Mouse (Mus musculus) limb, embryonic 11.5 days (tissue): Measurements from ENCODE around the gene Asb8. TPM values are rescaled to one million over a fixed set of nuclear protein-coding genes. Genes with fewer than 3 reads are reported as not detected.
A peak's percentile ranks its signal among the peaks of the same experiment; 100 is the strongest.

Experiments
- ATAC-seq: fragments of 200-750 bp; cut with Nextera tagmentation; 2 replicates; pipeline ENCODE4 v1.8.0; 2017; ENCODE audit warnings: low read depth; ENCODE audit not compliant: insufficient number of reproducible peaks, low FRiP score, low TSS enrichment
- DNase-seq: peaks from one replicate; pipeline ENCODE4 v3.0.0-alpha.2; 2015; ENCODE audit warnings: low spot score
- H3K27ac ChIP-seq: fragments of 300-500 bp; sonication (generic); replicated peaks from 2 replicates; pipeline ENCODE4 v1.5.1; 2014; ENCODE audit warnings: low read depth, mild to moderate bottlenecking, low read length
- H3K27me3 ChIP-seq: fragments of 300-500 bp; sonication (generic); 2 replicates; pipeline ENCODE4 v1.6.1; 2014; ENCODE audit warnings: mild to moderate bottlenecking, low read length, mixed read lengths; ENCODE audit not compliant: control insufficient read depth, insufficient read depth
- H3K36me3 ChIP-seq: fragments of 300-500 bp; sonication (generic); 2 replicates; pipeline ENCODE4 v1.6.1; 2014; ENCODE audit warnings: mild to moderate bottlenecking, low read length, moderate library complexity, mixed read lengths; ENCODE audit not compliant: control insufficient read depth, insufficient read depth
- H3K4me1 ChIP-seq: fragments of 300-500 bp; sonication (generic); 2 replicates; pipeline ENCODE4 v1.6.1; 2014; ENCODE audit warnings: low read length, mixed read lengths; ENCODE audit not compliant: control insufficient read depth, insufficient read depth
- H3K4me2 ChIP-seq: fragments of 300-500 bp; sonication (generic); 2 replicates; pipeline ENCODE4 v1.6.1; 2014; ENCODE audit warnings: low read depth, mild to moderate bottlenecking, moderate library complexity; ENCODE audit not compliant: severe bottlenecking
- H3K4me3 ChIP-seq: fragments of 300-500 bp; sonication (generic); 2 replicates; pipeline ENCODE4 v1.5.1; 2014; ENCODE audit warnings: low read depth, low read length
- H3K9ac ChIP-seq: fragments of 300-500 bp; sonication (generic); 2 replicates; pipeline ENCODE4 v1.6.1; 2014; ENCODE audit warnings: mild to moderate bottlenecking, low read length
- H3K9me3 ChIP-seq: fragments of 300-500 bp; sonication (generic); 2 replicates; pipeline ENCODE4 v1.6.1; 2016; ENCODE audit warnings: low read length; ENCODE audit not compliant: control insufficient read depth
- WGBS: fragments of 180-500 bp; shearing (Covaris S2); extraction: QIAGEN DNeasy Blood & Tissue Kit; methylation state at CpG from one replicate; pipeline ENCODE4 v1.1.7; 2014; 5-methylcytosine and 5-hydroxymethylcytosine counted together
- polyA plus RNA-seq: library from polyadenylated mRNA; unstranded; fragments of >200 nt; fragmentation: Nextera tagmentation; extraction: Ambion mirVana; gene quantifications from 2 replicates; pipeline ENCODE4 v1.2.1, GENCODE M21; 2014

The Asb8 gene
- polyA plus RNA-seq, 1 experiment from 2014 or later: 47.2 TPM

DNA sequence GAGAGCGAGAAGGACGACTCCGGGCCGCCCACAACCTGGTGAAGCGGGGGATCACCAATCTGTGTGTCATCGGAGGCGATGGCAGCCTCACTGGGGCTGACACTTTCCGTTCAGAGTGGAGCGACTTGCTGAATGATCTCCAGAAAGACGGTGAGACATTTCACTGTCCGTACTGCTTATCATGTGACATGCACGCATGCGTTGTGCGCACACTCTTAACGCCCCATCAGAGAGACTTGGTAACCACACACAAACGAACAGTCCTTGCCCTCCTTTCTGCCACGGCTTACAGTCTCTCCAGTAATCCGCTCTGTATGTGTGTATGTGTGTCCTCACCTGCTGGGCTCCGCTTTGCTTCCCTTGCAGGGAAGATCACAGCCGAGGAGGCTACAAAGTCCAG, 44.6 kb downstream of the Asb8 start:
- Histone ChIP-seq H3K4me3 (no peak overlapping the region), H3K36me3 (peaks cover 8% of the 10 kb centered on the region), H3K9me3 (no peaks in the 10 kb centered on the region), H3K27ac (no peak overlapping the region), H3K4me2 (no peak overlapping the region), H3K4me1 (no peaks in the 10 kb centered on the region), H3K27me3 (no peaks in the 10 kb centered on the region), H3K9ac (no peak overlapping the region)
- DNase-seq: no peak
- no peak for ATAC-seq
- 92% methylated on average over 20 of the region's 20 CpGs for WGBS

DNA sequence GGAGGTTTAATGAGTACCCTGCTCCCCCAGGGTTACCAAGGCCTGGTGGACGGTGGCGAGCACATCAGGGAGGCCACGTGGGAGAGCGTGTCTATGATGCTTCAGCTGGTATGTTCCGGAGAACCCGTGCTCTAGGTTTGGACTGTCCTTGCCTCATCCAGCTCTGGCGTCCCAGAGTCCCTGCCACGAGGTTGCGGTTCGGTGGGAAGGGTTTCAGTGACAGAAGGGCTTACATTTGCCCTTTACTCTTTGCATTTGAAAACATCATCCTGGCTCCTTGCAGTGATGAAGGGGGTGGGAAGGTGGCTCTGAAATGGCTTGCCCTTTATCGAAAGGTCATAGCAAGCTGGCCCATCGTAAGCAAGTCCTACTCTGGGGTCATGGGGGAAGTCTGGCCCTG, 46.1 kb downstream of the Asb8 start:
- H3K9ac ChIP-seq: no peak overlapping the region
- H3K4me1 ChIP-seq: no peaks in the 10 kb centered on the region
- H3K4me2 ChIP-seq: no peak overlapping the region
- peaks cover 7% of the 10 kb centered on the region for H3K36me3 ChIP-seq
- DNase-seq: no peak
- 89% methylated on average over 12 of the region's 12 CpGs for WGBS
- H3K27me3 ChIP-seq: no peaks in the 10 kb centered on the region
- H3K9me3 ChIP-seq: no peaks in the 10 kb centered on the region
- no peak overlapping the region for H3K4me3 ChIP-seq
- no peak for ATAC-seq
- H3K27ac ChIP-seq: no peak overlapping the region

DNA sequence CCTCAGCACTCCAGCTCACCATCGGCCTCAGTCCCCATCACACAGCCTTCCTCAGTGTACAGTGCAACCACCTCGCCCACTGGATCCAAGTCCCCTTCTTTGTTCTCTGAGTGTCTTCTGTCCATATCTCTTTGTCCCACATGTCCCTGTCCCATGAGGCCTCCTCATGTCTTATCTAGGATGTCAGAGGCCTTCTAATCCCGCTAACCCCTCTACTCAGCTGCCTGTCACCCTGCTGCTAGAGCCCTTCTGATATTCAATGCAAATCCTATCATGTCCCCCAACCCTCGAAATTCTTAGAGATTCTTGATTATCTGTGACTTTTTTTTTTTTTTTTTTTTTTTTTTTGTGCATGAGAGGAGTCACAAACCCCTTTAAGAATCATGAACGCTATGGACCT, 49.1 kb downstream of the Asb8 start:
- H3K4me3 ChIP-seq: no peak overlapping the region
- DNase-seq (no peak), ATAC-seq (no peak)
- H3K27me3 ChIP-seq: no peaks in the 10 kb centered on the region
- peaks cover 4% of the 10 kb centered on the region; the same call in 1 of the 2 replicates for H3K36me3 ChIP-seq
- H3K27ac ChIP-seq: no peak overlapping the region
- no peaks in the 10 kb centered on the region for H3K9me3 ChIP-seq
- 90% methylated on average over 5 of the region's 5 CpGs for WGBS
- H3K9ac ChIP-seq: no peak overlapping the region
- H3K4me2 ChIP-seq: no peak overlapping the region
- H3K4me1 ChIP-seq: no peaks in the 10 kb centered on the region

DNA sequence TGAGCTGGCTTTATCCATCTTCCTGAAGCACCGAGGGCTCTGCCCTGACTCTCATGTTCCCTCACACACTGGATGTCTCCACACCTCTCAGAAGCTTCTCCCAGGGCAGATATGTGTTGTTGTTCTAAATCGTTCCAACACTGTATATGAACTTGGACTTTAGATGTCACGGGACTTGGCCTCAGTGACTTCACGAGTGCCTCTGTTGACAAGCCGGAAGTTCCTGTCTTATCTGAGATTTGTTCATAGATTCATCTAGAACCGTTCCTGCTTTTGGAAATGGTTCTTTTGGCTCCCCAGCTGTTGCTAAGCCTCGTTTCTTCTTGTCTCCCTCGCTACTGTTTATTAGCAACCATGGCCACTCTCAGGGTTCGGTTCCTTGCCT, 49.7 kb downstream of the Asb8 start:
- no peak for DNase-seq
- Histone ChIP-seq H3K27me3 (no peaks in the 10 kb centered on the region), H3K27ac (no peak overlapping the region), H3K9ac (no peak overlapping the region), H3K4me1 (no peaks in the 10 kb centered on the region), H3K36me3 (peaks cover 4% of the 10 kb centered on the region; the same call in 1 of the 2 replicates), H3K4me2 (no peak overlapping the region), H3K9me3 (no peaks in the 10 kb centered on the region), H3K4me3 (no peak overlapping the region)
- 92% methylated on average over 9 of the region's 9 CpGs for WGBS
- no peak for ATAC-seq

DNA sequence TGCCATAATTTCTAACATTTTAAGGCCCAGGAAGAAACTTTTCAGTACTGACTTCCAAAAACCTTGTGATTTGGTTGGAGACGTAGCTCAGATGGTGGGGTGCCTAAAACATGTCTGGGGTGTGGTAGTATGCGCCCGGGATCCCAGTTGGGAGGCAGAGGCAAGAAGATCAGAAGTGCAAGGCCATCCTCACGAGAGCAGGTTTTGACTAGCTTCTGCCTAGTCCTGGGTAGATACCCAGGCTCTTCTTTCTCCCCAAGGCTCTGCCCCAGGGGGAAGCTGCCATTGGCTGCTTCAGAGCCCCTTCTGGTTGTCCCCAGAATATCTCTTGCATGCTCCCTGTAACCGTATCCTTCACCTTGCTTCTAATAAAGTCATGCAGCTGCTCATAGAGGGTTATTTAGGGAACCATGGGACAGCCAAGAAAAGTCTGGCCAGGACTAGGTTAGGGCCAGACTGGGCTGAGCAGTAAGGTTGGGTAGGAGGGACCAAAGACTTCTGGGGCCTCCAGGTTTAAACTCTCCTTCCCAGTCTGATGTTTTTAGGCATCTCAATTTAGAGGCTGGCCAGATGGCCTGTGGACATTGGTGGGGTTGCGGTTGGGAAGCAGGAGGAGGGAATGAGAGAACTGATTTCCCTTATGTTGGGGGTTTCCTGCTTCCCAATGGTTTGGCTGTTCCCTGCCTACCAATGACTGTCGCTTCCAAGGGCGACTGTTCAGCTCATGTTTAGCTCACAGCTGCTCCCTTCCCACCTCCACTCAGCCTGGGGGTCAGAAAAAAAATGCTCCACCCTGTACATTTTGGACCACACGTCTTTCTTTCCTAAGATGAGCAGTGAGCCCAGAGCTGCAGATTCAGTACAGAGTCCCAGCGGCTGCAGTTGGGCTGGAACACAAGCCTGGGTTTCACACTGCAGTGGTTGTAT, 50.3 kb downstream of the Asb8 start:
- Histone ChIP-seq H3K4me1 (no peaks in the 10 kb centered on the region), H3K9me3 (no peaks in the 10 kb centered on the region), H3K27me3 (no peaks in the 10 kb centered on the region), H3K27ac (no peak overlapping the region), H3K9ac (no peak overlapping the region; the same call in 1 of the 2 replicates), H3K4me2 (no peak overlapping the region), H3K4me3 (no peak overlapping the region), H3K36me3 (peaks cover 4% of the 10 kb centered on the region; the same call in 1 of the 2 replicates)
- no peak for ATAC-seq
- DNase-seq: no peak
- 86% methylated on average over 10 of the region's 10 CpGs for WGBS

DNA sequence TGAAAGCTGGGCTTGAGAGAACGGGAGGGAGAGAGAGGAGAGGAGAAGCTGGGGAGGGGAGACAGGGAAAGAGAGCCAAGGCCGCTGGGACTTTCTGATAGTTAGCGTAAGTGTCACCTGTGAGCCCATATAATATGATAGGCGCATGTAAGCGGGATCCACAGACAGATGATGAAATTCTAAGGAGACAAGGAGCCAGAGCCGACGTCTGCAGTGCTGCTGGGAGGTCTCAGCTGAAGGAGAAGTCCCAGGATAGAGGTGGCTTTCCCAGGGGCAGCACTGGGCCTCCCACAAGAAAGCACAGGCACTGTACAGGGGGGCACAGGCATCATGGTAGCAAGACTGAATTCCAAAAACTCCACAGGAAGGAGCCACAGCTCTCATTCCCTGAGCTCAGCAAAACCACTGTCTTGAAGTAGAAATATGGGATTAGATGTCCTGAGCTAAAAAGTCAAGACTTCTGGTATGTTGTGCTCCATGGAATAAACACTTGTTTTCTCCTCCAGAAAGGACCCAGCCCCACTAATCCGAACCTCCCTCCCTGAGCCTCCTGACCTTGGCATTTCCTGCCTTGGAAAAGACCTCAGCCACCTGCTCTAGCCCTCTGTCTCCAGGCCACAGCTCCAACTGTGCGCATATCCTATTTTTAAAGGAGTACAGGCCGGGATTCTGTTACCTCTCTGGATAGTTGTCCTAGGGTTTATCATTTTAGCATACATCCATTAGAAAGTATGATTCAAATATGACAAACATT, 51.1 kb downstream of the Asb8 start:
- WGBS: 83% methylated on average over 10 of the region's 10 CpGs
- Histone ChIP-seq H3K4me2 (no peak overlapping the region), H3K27ac (no peak overlapping the region), H3K9me3 (no peaks in the 10 kb centered on the region), H3K27me3 (no peaks in the 10 kb centered on the region), H3K4me1 (no peaks in the 10 kb centered on the region), H3K4me3 (no peak overlapping the region), H3K36me3 (peaks cover 4% of the 10 kb centered on the region; the same call in 1 of the 2 replicates), H3K9ac (no peak overlapping the region)
- ATAC-seq (no peak), DNase-seq (no peak)

DNA sequence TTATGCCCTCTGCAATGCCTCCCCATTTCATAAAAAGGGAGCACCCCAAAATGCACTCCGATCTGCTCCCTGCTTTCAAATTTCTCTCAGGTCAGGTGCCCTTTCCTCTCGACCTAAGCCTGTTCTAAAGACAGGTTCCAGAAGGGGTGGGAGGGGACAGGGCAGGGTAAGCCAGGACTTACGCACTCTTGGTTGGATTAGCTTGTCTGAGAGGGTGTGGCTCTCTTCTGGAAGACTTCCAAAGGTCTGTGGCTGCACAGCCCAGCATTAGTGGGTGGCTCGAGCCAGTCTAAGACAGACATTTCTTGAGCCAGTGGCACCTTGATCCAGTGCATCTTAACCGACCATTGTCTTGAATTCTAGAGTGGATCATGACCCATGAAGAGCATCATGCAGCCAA, 53.6 kb downstream of the Asb8 start:
- WGBS: 79% methylated on average over 5 of the region's 5 CpGs
- no peak for DNase-seq
- Histone ChIP-seq H3K4me3 (no peak overlapping the region), H3K27ac (no peak overlapping the region), H3K36me3 (peaks cover 2% of the 10 kb centered on the region; the same call in 1 of the 2 replicates), H3K27me3 (no peaks in the 10 kb centered on the region), H3K9ac (no peak overlapping the region), H3K4me2 (no peak overlapping the region), H3K9me3 (no peaks in the 10 kb centered on the region), H3K4me1 (no peaks in the 10 kb centered on the region)
- no peak for ATAC-seq

DNA sequence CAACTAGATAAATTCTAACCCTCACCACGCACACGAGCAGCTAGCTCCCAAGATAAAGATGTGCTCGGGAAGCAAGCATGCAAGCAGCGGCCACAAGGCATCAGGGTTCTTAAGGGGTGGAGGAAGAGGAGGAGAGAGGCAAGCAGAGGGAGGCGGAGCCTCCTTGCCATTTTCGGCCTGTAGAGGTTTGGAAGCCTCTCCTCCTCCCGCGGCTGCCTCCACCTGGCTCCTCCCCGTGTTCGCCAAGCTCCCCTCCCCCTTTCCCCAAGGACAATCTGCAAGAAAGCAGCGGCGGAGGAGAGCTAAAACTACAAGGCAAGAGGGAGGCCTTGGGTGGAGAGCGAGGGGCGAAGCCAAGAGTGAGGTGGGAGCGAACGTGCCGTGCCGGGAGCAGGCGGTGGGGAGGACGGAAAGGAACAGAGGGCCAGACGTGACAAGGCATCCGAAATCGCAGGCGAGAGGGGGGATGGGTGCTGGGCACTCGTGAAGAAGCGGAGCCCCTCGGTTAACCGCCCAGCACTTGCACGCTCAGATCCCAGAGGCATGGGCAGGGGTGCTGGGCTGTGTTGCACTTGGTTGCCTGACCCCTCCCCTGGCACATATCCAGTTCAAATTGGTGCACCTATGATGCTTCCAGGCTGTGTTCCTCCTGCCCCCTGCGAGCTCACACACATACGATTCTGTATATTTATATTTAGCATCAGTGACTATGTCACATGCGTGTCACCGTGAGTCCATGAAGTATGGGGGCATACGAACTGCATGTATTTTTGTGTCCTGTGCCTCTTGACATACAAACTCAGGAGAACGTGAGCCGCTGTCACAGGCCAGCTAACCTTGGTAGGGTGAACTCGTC, 56.9 kb downstream of the Asb8 start:
- no peaks in the 10 kb centered on the region for H3K36me3 ChIP-seq
- DNase-seq (peak; percentile 86), ATAC-seq (peak; percentile 91)
- H3K27me3 ChIP-seq: no peaks in the 10 kb centered on the region
- no peaks in the 10 kb centered on the region for H3K9me3 ChIP-seq
- peak overlapping the region; percentile 84 for H3K4me2 ChIP-seq
- H3K4me3 ChIP-seq: peak overlapping the region; percentile 74
- H3K4me1 ChIP-seq: no peaks in the 10 kb centered on the region
- H3K9ac ChIP-seq: peak overlapping the region; percentile 83
- WGBS: 5% methylated on average over 37 of the region's 37 CpGs
- H3K27ac ChIP-seq: peak overlapping the region; percentile 72; the same call in 1 of the 2 replicates
